Mouse (Mus musculus): ENCODE data around the gene Agap1. TPM values are rescaled to one million over a fixed set of nuclear protein-coding genes. Genes with fewer than 3 reads are reported as not detected.

Agap1 gene
- polyA plus RNA-seq, 1 experiment from 2014 or later = 8.5 TPM

GRCm38 (mm10) chr1:89831095-89831494 is 376.5 kb downstream of the Agap1 start:
- Histone ChIP-seq H3K36me3 (ENCODE audit: insufficient read depth, low read length) (peaks cover 8% of the 10 kb centered on the region; the same call in 1 of the 2 replicates), H3K27ac (no peak overlapping the region), H3K9ac (ENCODE audit: low read depth, low read length) (no peak overlapping the region), H3K9me3 (replicated peaks; ENCODE audit: low read length) (no peaks in the 10 kb centered on the region), H3K4me3 (replicated peaks; ENCODE audit: low read depth, low read length) (no peak overlapping the region), H3K27me3 (ENCODE audit: insufficient read depth, low read length) (no peaks in the 10 kb centered on the region), H3K4me1 (replicated peaks; ENCODE audit: insufficient read depth, low read length) (no peaks in the 10 kb centered on the region), H3K4me2 (ENCODE audit: low read length) (no peak overlapping the region)
- TF ChIP-seq CTCF (IDR thresholded peaks at IDR 0.05; ENCODE audit: low read depth) = peak; percentile 25; the same call in 1 of the 2 replicates
- 57% methylated on average over 1 of the region's 1 CpGs for WGBS
- DNase-seq (ENCODE audit: low spot score) = no peak
- ATAC-seq (replicated peaks; ENCODE audit: low FRiP score, low read depth) = no peak

DNA sequence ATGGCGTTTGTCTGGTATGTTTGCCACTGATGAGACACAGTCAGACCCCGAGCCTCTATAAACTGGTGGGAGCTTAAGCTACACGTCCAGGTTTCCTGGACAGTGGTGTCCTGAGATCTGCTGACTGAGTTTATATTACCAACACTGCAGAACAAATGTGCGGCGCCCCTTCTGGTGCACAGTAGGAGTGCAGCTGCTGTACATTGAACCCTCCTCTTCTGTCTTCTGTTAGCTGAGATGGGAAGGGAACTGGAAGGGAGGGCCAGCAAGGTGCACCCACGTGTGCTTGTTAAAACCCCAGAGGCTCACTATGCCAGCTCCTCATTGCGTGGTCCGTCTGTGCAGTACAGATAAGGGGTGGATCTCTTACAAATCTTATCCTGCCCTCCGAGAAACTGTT is 389.5 kb downstream of the Agap1 start:
- no peak for ATAC-seq (replicated peaks; ENCODE audit: low FRiP score, low read depth)
- Histone ChIP-seq H3K9me3 (replicated peaks; ENCODE audit: low read length) (no peaks in the 10 kb centered on the region), H3K4me1 (replicated peaks; ENCODE audit: insufficient read depth, low read length) (peaks cover 5% of the 10 kb centered on the region; the same call in 1 of the 2 replicates), H3K9ac (ENCODE audit: low read depth, low read length) (no peak overlapping the region), H3K27ac (no peak overlapping the region), H3K36me3 (ENCODE audit: insufficient read depth, low read length) (0 out of 2 replicates have a peak, but pooled peaks cover 11% of the 10 kb centered on the region), H3K4me3 (replicated peaks; ENCODE audit: low read depth, low read length) (no peak overlapping the region), H3K27me3 (ENCODE audit: insufficient read depth, low read length) (no peaks in the 10 kb centered on the region), H3K4me2 (ENCODE audit: low read length) (no peak overlapping the region)
- TF ChIP-seq CTCF (IDR thresholded peaks at IDR 0.05; ENCODE audit: low read depth) = peak; percentile 39; the same call in 1 of the 2 replicates
- WGBS = 77% methylated on average over 9 of the region's 9 CpGs
- no peak for DNase-seq (ENCODE audit: low spot score)

GRCm38 (mm10) chr1:89845487-89845886 is 390.9 kb downstream of the Agap1 start:
- TF ChIP-seq CTCF (IDR thresholded peaks at IDR 0.05; ENCODE audit: low read depth) = no peak
- 0 out of 2 replicates have a peak, but pooled peaks cover 11% of the 10 kb centered on the region for H3K36me3 ChIP-seq (ENCODE audit: insufficient read depth, low read length)
- no peaks in the 10 kb centered on the region for H3K27me3 ChIP-seq (ENCODE audit: insufficient read depth, low read length)
- H3K9ac ChIP-seq (ENCODE audit: low read depth, low read length) = no peak overlapping the region
- H3K4me2 ChIP-seq (ENCODE audit: low read length) = no peak overlapping the region
- ATAC-seq (replicated peaks; ENCODE audit: low FRiP score, low read depth) (no peak), DNase-seq (ENCODE audit: low spot score) (no peak)
- no peak overlapping the region for H3K4me3 ChIP-seq (replicated peaks; ENCODE audit: low read depth, low read length)
- 83% methylated on average over 4 of the region's 4 CpGs for WGBS
- H3K4me1 ChIP-seq (replicated peaks; ENCODE audit: insufficient read depth, low read length) = peaks cover 5% of the 10 kb centered on the region; the same call in 1 of the 2 replicates
- H3K27ac ChIP-seq = no peak overlapping the region
- H3K9me3 ChIP-seq (replicated peaks; ENCODE audit: low read length) = no peaks in the 10 kb centered on the region

DNA sequence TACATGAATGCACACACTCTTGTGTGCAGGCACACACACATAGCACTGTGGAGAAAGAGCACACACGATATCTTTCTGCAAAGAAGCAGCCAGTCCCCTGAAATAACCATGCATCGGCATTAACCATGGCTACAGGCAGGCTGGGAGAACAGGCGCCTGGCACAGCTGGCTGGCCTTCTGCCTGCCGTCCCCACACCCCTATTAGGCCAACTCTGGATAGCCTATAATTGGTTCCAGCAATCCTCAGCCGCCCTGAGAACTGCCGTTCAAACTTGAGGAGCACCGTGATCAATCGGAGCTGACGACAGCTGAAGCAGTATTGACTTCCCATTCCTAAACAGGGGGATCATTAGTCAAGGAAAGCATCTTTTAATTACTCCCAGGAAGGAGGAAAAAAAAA is 391.5 kb downstream of the Agap1 start:
- no peak for DNase-seq (ENCODE audit: low spot score)

GRCm38 (mm10) chr1:89848356-89849039 is 393.9 kb downstream of the Agap1 start:
- Histone ChIP-seq H3K4me1 (replicated peaks; ENCODE audit: insufficient read depth, low read length) (peaks cover 5% of the 10 kb centered on the region; the same call in 1 of the 2 replicates), H3K4me2 (ENCODE audit: low read length) (no peak overlapping the region), H3K9me3 (replicated peaks; ENCODE audit: low read length) (no peaks in the 10 kb centered on the region), H3K27me3 (ENCODE audit: insufficient read depth, low read length) (no peaks in the 10 kb centered on the region), H3K9ac (ENCODE audit: low read depth, low read length) (no peak overlapping the region), H3K36me3 (ENCODE audit: insufficient read depth, low read length) (0 out of 2 replicates have a peak, but pooled peaks cover 11% of the 10 kb centered on the region), H3K27ac (no peak overlapping the region), H3K4me3 (replicated peaks; ENCODE audit: low read depth, low read length) (no peak overlapping the region)
- TF ChIP-seq CTCF (IDR thresholded peaks at IDR 0.05; ENCODE audit: low read depth) = no peak
- ATAC-seq (replicated peaks; ENCODE audit: low FRiP score, low read depth) (no peak), DNase-seq (ENCODE audit: low spot score) (no peak)
- 33% methylated on average over 17 of the region's 17 CpGs for WGBS

More for the DNA sequence above, 391.5 kb downstream of the Agap1 start:
- Histone ChIP-seq H3K9me3 (replicated peaks; ENCODE audit: low read length) (no peaks in the 10 kb centered on the region), H3K27ac (no peak overlapping the region), H3K4me2 (ENCODE audit: low read length) (no peak overlapping the region), H3K27me3 (ENCODE audit: insufficient read depth, low read length) (no peaks in the 10 kb centered on the region), H3K36me3 (ENCODE audit: insufficient read depth, low read length) (0 out of 2 replicates have a peak, but pooled peaks cover 11% of the 10 kb centered on the region), H3K4me3 (replicated peaks; ENCODE audit: low read depth, low read length) (no peak overlapping the region), H3K9ac (ENCODE audit: low read depth, low read length) (no peak overlapping the region), H3K4me1 (replicated peaks; ENCODE audit: insufficient read depth, low read length) (peaks cover 5% of the 10 kb centered on the region; the same call in 1 of the 2 replicates)
- WGBS = 79% methylated on average over 9 of the region's 9 CpGs
- ATAC-seq (replicated peaks; ENCODE audit: low FRiP score, low read depth) = no peak
- no peak for TF ChIP-seq CTCF (IDR thresholded peaks at IDR 0.05; ENCODE audit: low read depth)

- no peak overlapping the region for H3K9ac ChIP-seq (ENCODE audit: low read depth, low read length)
- H3K36me3 ChIP-seq (ENCODE audit: insufficient read depth, low read length) = 0 out of 2 replicates have a peak, but pooled peaks cover 11% of the 10 kb centered on the region
- DNase-seq (ENCODE audit: low spot score) (peak; percentile 19), ATAC-seq (replicated peaks; ENCODE audit: low FRiP score, low read depth) (no peak)
- H3K27ac ChIP-seq = no peak overlapping the region
- 43% methylated on average over 23 of the region's 23 CpGs for WGBS
- no peaks in the 10 kb centered on the region for H3K9me3 ChIP-seq (replicated peaks; ENCODE audit: low read length)
- H3K4me1 ChIP-seq (replicated peaks; ENCODE audit: insufficient read depth, low read length) = peaks cover 5% of the 10 kb centered on the region; the same call in 1 of the 2 replicates
- no peak overlapping the region for H3K4me2 ChIP-seq (ENCODE audit: low read length)
- no peaks in the 10 kb centered on the region for H3K27me3 ChIP-seq (ENCODE audit: insufficient read depth, low read length)
- TF ChIP-seq CTCF (IDR thresholded peaks at IDR 0.05; ENCODE audit: low read depth) = no peak
- H3K4me3 ChIP-seq (replicated peaks; ENCODE audit: low read depth, low read length) = no peak overlapping the region
These were observed 394.7 kb downstream of the Agap1 start for GRCm38 (mm10) chr1:89849151-89849860.

Measured in kidney, postnatal 0 days (tissue).